Mouse (Mus musculus) neural tube, embryonic 15.5 days (tissue): ENCODE data around the gene Mfsd12. TPM values are rescaled to one million over a fixed set of nuclear protein-coding genes. Genes with fewer than 3 reads are reported as not detected.
A peak's percentile ranks its signal among the peaks of the same experiment; 100 is the strongest.

ENCODE experiments used
- ATAC-seq: fragments of 200-750 bp; cut with Nextera tagmentation; 2 replicates; pipeline ENCODE4 v1.8.0; 2017; ENCODE audit warnings: mild to moderate bottlenecking, moderate TSS enrichment, moderate library complexity; ENCODE audit not compliant: low FRiP score
- H3K27ac ChIP-seq: fragments of 300-500 bp; sonication (generic); replicated peaks from 2 replicates; pipeline ENCODE4 v1.5.1; 2015; ENCODE audit warnings: mild to moderate bottlenecking, inconsistent platforms
- H3K27me3 ChIP-seq: fragments of 300-500 bp; sonication (generic); replicated peaks from 2 replicates; pipeline ENCODE4 v1.6.1; 2015; ENCODE audit warnings: inconsistent platforms
- H3K36me3 ChIP-seq: fragments of 300-500 bp; sonication (generic); 2 replicates; pipeline ENCODE4 v1.6.1; 2015; ENCODE audit warnings: inconsistent platforms
- H3K4me1 ChIP-seq: fragments of 300-500 bp; sonication (generic); 2 replicates; pipeline ENCODE4 v1.6.1; 2015; ENCODE audit warnings: inconsistent platforms
- H3K4me2 ChIP-seq: fragments of 300-500 bp; sonication (generic); 2 replicates; pipeline ENCODE4 v1.6.1; 2015; ENCODE audit warnings: inconsistent platforms, mild to moderate bottlenecking, moderate library complexity
- H3K4me3 ChIP-seq: fragments of 300-500 bp; sonication (generic); replicated peaks from 2 replicates; pipeline ENCODE4 v1.5.1; 2015; ENCODE audit warnings: mild to moderate bottlenecking, inconsistent platforms
- H3K9ac ChIP-seq: fragments of 300-500 bp; sonication (generic); replicated peaks from 2 replicates; pipeline ENCODE4 v1.6.1; 2015; ENCODE audit warnings: mild to moderate bottlenecking, inconsistent platforms
- H3K9me3 ChIP-seq: fragments of 300-500 bp; sonication (generic); replicated peaks from 2 replicates; pipeline ENCODE4 v1.6.1; 2016; ENCODE audit warnings: inconsistent platforms
- WGBS: fragments of 180-500 bp; shearing (Covaris S2); methylation state at CpG from one replicate; pipeline ENCODE4 v1.1.7; 2015; ENCODE audit warnings: mixed read lengths; 5-methylcytosine and 5-hydroxymethylcytosine counted together
- polyA plus RNA-seq: library from polyadenylated mRNA; unstranded; fragments of >200 nt; fragmentation: Nextera tagmentation; extraction: Ambion mirVana; gene quantifications from 2 replicates; pipeline ENCODE4 v1.2.1, GENCODE M21; 2015

Gene Mfsd12
- polyA plus RNA-seq, 1 experiment from 2014 or later = 22.9 TPM

DNA sequence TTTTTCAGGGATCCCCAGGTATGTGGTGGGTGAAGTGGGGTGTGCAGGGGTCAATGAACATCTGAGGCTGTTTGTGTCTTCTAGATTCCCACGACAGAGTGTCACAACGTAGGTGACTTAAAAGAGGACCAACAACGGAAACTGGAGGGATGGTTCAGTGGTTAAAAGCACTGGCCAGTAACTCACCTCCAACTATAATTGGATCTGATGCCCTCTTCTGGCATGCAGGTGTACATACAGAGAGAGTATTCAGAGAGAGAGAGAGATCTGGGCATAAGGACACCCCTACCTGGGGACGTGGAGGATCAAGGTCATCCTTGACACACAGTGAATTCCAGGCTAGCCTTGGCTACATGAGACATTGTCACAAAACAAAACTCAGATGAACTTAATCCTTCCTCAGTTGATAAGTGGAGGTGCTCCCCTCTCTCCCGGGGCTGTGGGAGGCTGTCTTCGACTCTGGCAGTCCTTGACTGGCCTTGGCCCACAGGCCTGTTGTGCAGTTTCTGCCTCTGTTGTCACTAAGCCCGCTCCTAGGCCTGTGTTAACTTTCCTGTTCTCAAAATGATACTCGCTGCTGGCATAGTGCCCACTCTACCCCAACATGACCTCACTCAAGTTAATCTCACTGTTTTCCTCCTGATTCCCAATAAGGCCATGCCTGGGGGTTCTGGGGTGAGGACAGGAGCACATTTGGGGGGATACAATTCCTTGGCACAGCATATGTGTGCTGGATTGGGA is 12.7 kb upstream of the Mfsd12 start:
- Histone ChIP-seq H3K27me3 (peaks cover 67% of the 10 kb centered on the region), H3K9ac (no peak overlapping the region), H3K36me3 (no peaks in the 10 kb centered on the region), H3K4me2 (no peak overlapping the region), H3K4me3 (no peak overlapping the region), H3K4me1 (peaks cover 29% of the 10 kb centered on the region), H3K27ac (no peak overlapping the region), H3K9me3 (no peaks in the 10 kb centered on the region)
- WGBS = 52% methylated on average over 8 of the region's 8 CpGs
- ATAC-seq = no peak

DNA sequence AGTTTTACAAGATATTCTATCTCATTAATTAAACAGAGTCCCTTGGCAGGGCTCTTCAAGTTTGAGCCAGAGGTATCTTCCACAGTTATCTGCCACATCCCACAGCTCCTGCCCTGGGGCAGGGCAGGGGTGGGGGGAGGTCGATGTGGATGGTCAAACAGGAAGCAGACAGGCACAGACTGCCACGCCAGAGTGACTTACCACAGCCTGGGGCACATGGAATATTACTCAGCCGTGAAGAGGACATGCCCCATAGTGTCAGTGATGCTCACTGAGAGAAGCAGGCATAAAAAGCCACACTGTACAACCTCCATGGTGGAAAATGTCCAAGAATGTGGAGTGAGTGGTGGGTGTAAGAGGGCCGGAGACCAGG is 12.1 kb upstream of the Mfsd12 start:
- H3K4me3 ChIP-seq = no peak overlapping the region
- no peak overlapping the region for H3K27ac ChIP-seq
- WGBS = 83% methylated on average over 4 of the region's 4 CpGs
- H3K9me3 ChIP-seq = no peaks in the 10 kb centered on the region
- peaks cover 35% of the 10 kb centered on the region for H3K4me1 ChIP-seq
- H3K9ac ChIP-seq = no peak overlapping the region
- H3K27me3 ChIP-seq = peaks cover 64% of the 10 kb centered on the region
- ATAC-seq = no peak
- no peak overlapping the region for H3K4me2 ChIP-seq
- no peaks in the 10 kb centered on the region for H3K36me3 ChIP-seq

DNA sequence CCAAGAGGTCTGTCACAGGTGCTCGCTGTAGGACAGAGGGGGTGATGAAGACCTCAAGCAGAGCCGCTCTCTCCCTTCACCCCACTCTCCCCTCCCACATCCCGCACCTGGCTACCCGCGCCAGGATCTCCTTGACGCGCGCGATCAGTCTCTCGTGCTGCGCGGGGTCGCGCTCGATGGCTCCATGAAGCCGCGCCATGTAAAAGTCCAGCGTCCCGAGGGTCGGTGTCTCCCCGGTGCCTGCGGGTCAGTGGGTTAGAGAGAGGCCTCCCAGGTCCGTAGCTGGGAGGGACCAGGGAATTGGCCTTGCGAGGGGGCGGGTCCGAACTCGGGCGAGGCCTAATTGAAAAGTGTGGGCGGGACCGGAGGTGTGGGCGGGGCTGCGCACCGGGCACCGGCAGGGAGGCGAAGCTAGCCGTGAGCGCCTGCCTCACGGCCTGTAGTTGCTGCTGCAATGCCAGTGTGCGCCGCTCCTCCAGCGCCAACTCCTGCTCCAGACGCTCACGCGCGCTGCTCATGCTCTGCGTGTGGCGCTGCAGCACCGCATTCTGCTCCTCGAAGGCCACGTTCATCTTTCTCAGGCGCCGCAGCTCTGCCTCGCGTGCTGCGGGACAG is 10.7 kb upstream of the Mfsd12 start:
- H3K27me3 ChIP-seq = peaks cover 50% of the 10 kb centered on the region
- WGBS = 8% methylated on average over 45 of the region's 55 CpGs
- ATAC-seq = peak; percentile 13
- no peaks in the 10 kb centered on the region for H3K36me3 ChIP-seq
- H3K9me3 ChIP-seq = no peaks in the 10 kb centered on the region
- peak overlapping the region; percentile 63 for H3K4me2 ChIP-seq
- H3K27ac ChIP-seq = peak overlapping the region; percentile 65
- H3K9ac ChIP-seq = peak overlapping the region; percentile 42
- H3K4me1 ChIP-seq = peaks cover 37% of the 10 kb centered on the region
- H3K4me3 ChIP-seq = peak overlapping the region; percentile 38

DNA sequence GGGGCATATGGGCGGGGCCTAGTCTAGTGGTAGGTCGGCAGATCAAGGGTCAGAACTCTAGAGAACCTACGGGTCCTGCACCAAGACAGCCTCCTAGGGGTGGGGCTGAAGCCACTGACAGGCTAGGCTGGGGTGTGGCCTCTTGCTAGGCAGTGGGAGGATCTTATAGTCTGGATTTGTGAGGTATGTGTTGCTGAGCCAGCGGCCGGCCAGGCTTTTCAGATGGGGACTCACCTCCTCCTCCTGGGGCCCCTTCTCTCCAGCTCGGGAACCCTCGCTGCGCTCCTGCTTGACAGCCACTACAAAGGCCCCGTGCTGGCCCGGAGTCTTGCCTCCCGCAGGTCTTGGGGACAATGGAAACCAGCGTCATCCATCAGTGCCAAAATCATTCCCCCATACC is 8.1 kb upstream of the Mfsd12 start:
- H3K9me3 ChIP-seq = no peaks in the 10 kb centered on the region
- peaks cover 25% of the 10 kb centered on the region for H3K27me3 ChIP-seq
- 5% methylated on average over 12 of the region's 12 CpGs for WGBS
- H3K9ac ChIP-seq = 0 out of 2 replicates have a peak overlapping the region, but pooled peaks have one; percentile 29
- no peak overlapping the region for H3K27ac ChIP-seq
- H3K4me3 ChIP-seq = peak overlapping the region; percentile 65
- peak overlapping the region; percentile 95 for H3K4me2 ChIP-seq
- no peaks in the 10 kb centered on the region for H3K36me3 ChIP-seq
- ATAC-seq = no peak
- peaks cover 29% of the 10 kb centered on the region for H3K4me1 ChIP-seq

DNA sequence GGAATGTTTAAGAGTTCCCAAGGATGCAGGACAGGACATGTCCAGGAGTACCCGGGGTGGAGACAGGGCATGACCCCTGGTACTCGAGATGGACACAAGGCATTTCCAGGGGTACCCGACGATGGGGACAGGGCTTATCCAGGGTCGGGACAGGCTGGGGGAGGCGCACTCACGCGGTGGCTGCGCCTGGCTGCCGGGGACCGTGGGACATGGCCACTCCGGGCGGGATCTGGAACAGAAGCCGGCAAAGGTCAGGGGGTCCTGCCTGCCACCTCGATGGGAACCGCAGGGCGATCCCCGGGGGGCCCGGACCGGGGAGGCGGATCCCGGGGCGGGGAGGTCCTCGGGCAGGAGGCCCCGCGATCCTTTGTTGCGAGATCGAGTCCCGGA is 7.3 kb upstream of the Mfsd12 start:
- no peaks in the 10 kb centered on the region for H3K9me3 ChIP-seq
- 1% methylated on average over 29 of the region's 29 CpGs for WGBS
- peaks cover 29% of the 10 kb centered on the region for H3K4me1 ChIP-seq
- H3K4me2 ChIP-seq = peak overlapping the region; percentile 95
- H3K36me3 ChIP-seq = no peaks in the 10 kb centered on the region
- peak overlapping the region; percentile 65 for H3K4me3 ChIP-seq
- peak overlapping the region; percentile 62 for H3K9ac ChIP-seq
- ATAC-seq = peak; percentile 19
- H3K27me3 ChIP-seq = peaks cover 17% of the 10 kb centered on the region
- peak overlapping the region; percentile 56 for H3K27ac ChIP-seq

DNA sequence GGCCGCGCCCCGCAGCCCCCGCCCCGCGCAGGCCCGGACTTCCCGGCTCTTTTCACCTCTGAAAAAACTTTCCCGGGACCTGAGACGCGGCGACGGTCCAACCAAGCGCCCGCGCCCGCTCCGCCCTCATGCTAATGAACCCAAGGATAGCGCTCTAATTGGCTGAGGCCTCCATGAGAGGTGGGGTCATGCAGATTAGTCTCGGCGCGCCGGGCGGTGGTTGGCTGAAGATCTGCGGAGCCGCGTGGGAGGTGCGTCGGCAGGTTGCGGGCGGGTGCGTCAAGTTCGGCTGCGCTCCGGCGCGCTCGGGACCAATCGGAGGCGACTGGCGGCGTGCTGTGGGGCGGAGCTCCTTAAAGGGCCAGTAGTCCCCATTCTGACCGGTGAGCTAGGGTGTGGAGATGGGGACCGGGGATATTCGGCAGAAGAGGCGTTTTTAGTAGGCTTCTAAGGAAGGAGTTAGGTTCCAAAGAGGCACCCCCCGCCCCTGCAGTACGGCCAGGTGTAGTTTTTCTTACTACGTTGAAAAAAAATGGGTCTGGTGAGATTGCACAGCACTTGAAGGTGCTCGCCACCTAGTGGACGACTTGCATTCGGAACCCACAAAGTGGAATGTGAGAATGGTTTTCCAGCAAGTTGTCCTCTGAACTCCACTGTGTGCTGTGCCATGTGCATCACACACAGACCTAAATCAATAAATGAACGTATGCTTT is 6.8 kb upstream of the Mfsd12 start, which contains the start of gene Hmg20b:
Gene Hmg20b (minus strand): TSS at position 130 of the 713 bp plus-strand sequence.
- H3K4me3 ChIP-seq = peak within 1 kb of the TSS; percentile 65
- under 1% methylated on average over 54 of the region's 54 CpGs for WGBS
- H3K36me3 ChIP-seq = no peaks in the 10 kb centered on the region
- peaks cover 14% of the 10 kb centered on the region for H3K27me3 ChIP-seq
- peak within 1 kb of the TSS; percentile 62 for H3K9ac ChIP-seq
- ATAC-seq = peak; percentile 94
- H3K27ac ChIP-seq = peak within 1 kb of the TSS; percentile 83
- peaks cover 29% of the 10 kb centered on the region for H3K4me1 ChIP-seq
- H3K9me3 ChIP-seq = no peaks in the 10 kb centered on the region
- peak within 1 kb of the TSS; percentile 95 for H3K4me2 ChIP-seq

DNA sequence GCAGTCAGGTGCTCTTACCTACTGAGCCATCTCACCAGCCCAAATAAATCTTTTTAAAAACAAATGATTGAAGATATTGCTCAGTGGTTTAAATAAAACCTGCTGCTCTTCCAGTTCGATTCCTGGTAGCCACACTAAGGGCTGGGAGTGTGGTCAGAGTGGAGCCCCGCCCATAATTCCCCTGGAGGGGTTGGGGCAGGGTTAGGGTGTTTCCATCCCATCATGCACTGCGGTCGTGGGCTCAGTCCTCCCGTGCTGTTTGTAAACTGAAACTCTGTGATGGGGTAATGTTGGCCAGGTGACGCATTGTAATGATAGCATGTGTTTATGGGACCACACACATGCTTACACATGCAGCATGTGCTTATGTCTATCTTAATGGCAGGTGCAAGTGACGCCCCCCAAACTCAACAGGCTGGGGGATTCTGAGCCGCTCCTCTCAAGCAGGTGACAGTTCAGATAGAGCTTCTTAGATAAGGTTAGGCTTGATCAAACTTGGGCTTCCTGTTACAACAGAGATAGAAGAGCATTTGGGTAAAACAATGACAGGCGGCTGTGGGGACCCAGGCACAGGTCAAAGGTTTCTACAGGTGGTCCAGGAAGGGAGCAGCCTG is 5.5 kb upstream of the Mfsd12 start:
- 25% methylated on average over 9 of the region's 9 CpGs for WGBS
- Histone ChIP-seq H3K4me2 (no peak overlapping the region), H3K9me3 (no peaks in the 10 kb centered on the region), H3K9ac (no peak overlapping the region), H3K4me1 (peaks cover 27% of the 10 kb centered on the region), H3K4me3 (no peak overlapping the region), H3K27ac (no peak overlapping the region), H3K36me3 (no peaks in the 10 kb centered on the region), H3K27me3 (peaks cover 11% of the 10 kb centered on the region)
- no peak for ATAC-seq

DNA sequence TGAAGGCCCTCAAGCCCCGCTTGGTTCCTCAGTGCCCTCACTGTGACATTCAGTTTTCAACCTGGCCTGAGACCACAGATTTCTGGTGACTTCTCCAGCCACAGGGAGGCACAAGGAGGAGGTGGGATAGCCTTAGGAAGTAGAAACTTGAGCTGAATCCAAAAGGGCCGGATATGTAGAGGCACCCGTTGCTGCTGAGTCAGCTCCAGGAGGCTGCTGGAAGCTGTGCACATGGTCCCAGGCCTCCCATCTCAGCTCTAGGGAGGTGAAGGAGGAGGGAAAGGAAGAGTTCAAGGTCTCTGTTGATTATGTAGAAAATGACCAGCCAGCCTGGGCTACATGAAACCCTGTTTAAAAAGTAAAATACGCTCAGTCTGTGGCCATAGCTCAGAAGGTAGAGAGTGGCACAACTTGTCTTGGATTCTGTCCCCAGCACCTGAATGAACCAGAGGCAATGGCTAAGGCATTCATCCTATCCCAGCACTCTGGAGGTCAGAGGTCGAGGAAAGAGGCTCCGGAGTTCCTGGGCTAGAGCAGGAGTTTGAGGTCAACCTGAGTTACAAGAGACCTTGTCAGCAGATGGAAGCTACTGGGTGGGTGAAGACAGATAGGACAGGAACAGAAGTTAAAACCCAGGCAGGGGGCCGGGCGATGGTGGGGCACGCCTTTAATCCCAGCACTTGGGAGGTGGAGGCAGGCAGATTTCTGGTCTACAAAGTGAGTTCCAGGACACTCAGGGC is 2.4 kb upstream of the Mfsd12 start:
- ATAC-seq = no peak
- Histone ChIP-seq H3K4me1 (peaks cover 34% of the 10 kb centered on the region), H3K4me3 (no peak overlapping the region), H3K27me3 (no peaks in the 10 kb centered on the region), H3K36me3 (peaks cover under 1% of the 10 kb centered on the region; the same call in 1 of the 2 replicates), H3K27ac (no peak overlapping the region), H3K9me3 (no peaks in the 10 kb centered on the region), H3K4me2 (no peak overlapping the region), H3K9ac (no peak overlapping the region)
- 77% methylated on average over 9 of the region's 9 CpGs for whole genome bisulfite sequencing

DNA sequence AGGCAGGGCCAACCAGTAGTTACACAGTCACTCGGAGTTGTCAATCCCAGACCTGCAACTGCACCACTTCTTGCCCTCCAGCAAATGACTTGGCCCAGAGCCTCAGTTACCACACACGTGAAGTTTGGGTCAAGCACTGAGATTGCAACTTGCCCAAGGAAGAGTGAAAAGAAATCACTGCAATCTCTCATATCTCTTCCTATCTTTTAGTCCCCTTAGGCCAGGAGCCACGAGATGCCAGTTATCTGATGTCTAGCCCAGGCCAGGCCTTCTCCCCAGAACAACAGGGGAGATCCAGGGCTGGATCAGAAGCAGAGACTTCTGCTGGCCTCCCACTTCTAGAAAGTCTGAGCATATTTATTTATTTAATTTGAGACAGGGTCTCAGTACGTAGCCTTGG is 1.8 kb upstream of the Mfsd12 start:
- Histone ChIP-seq H3K36me3 (peaks cover 5% of the 10 kb centered on the region; the same call in 1 of the 2 replicates), H3K27me3 (no peaks in the 10 kb centered on the region), H3K9me3 (no peaks in the 10 kb centered on the region), H3K4me2 (no peak overlapping the region), H3K4me3 (no peak overlapping the region), H3K4me1 (peaks cover 37% of the 10 kb centered on the region), H3K9ac (no peak overlapping the region), H3K27ac (no peak overlapping the region)
- no peak for ATAC-seq
- 94% methylated on average over 4 of the region's 4 CpGs for WGBS

DNA sequence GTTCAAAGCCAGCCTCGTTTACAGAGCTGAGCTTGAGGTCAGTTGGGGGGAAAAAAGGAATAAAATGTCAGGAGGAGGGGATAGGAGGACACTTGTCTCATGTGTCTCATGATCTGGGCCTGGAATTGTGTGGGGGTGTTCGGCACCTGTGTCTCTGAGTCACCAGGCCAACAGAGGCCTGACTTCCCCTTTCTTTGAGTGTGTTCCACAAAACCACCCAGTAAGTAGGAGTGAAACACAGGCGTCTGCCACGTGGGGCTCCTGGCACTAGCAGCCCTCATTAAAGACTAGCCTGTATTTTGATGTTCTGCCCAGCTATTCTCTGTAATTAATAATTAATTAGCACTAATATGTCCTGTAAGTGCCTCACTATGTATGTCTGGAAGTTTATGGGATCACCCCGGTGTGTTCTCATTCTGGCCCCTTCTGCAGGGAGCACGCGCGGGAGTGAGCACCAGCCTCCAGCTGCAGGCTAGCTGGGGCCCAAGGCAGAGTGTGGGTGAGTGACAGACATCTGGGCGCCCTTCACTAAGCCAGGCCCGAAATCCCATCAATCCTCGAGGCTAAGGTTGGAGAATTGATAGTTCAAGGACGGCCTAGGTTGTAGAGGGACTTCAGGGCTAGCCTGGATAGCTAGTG is 820 bp upstream of the Mfsd12 start:
- WGBS = 54% methylated on average over 12 of the region's 12 CpGs

More for the DNA sequence above, 820 bp upstream of the Mfsd12 start:
- Histone ChIP-seq H3K4me3 (peak overlapping the region; percentile 73; the same call in 1 of the 2 replicates), H3K36me3 (peaks cover 5% of the 10 kb centered on the region; the same call in 1 of the 2 replicates), H3K4me2 (peak overlapping the region; percentile 85), H3K9ac (peak overlapping the region; percentile 23; the same call in 1 of the 2 replicates), H3K27ac (peak overlapping the region; percentile 9; the same call in 1 of the 2 replicates), H3K27me3 (no peaks in the 10 kb centered on the region), H3K9me3 (no peaks in the 10 kb centered on the region), H3K4me1 (peaks cover 42% of the 10 kb centered on the region)
- no peak for ATAC-seq
